Mouse (Mus musculus) activated CD4-positive, CD25-positive, alpha-beta regulatory T cell, adult 4 months (primary cell): ENCODE results near the gene Rhbdd3. TPM values are rescaled to one million over a fixed set of nuclear protein-coding genes. Genes with fewer than 3 reads are reported as not detected.
A peak's percentile ranks its signal among the peaks of the same experiment; 100 is the strongest.
"Not testable (repeated sequence)": the region's sequence is repeated elsewhere in the genome, so short reads cannot be mapped to it uniquely, and the experiment has no call there.

Experiments used
- ATAC-seq: one replicate; pipeline ENCODE4 v1.8.0; 2017
- polyA plus RNA-seq, 2 experiments: library from polyadenylated mRNA; unstranded; fragments of 100-300 nt; shearing (Covaris generic); gene quantifications; one replicate each; pipeline ENCODE4 v1.2.1; 2017

Rhbdd3 gene
- polyA plus RNA-seq, 2 experiments from 2014 or later = 5.6 to 5.9 TPM

GRCm38 (mm10) chr11:5065056-5065821, 33.5 kb upstream of the Rhbdd3 start, which contains the start of gene Gas2l1:
Gene Gas2l1, minus strand, starts transcription at chr11:5065327.
- peak; percentile 21 for ATAC-seq

- ATAC-seq = no peak
These were observed 31.7 kb upstream of the Rhbdd3 start for GRCm38 (mm10) chr11:5067063-5067462.

GRCm38 (mm10) chr11:5068126-5068971, 30.4 kb upstream of the Rhbdd3 start:
- no peak for ATAC-seq

- ATAC-seq = no peak
These were observed 23.8 kb upstream of the Rhbdd3 start for GRCm38 (mm10) chr11:5074882-5075281.

GRCm38 (mm10) chr11:5075760-5076159, 23.0 kb upstream of the Rhbdd3 start:
- ATAC-seq = no peak

GRCm38 (mm10) chr11:5076843-5077242, 21.9 kb upstream of the Rhbdd3 start:
- not testable (repeated sequence) for ATAC-seq

- ATAC-seq = no peak
These were observed 9.6 kb upstream of the Rhbdd3 start for GRCm38 (mm10) chr11:5089147-5089546.

- no peak for ATAC-seq
These were observed 7.0 kb upstream of the Rhbdd3 start for GRCm38 (mm10) chr11:5091706-5092105.

- ATAC-seq = no peak
These were observed 2.8 kb upstream of the Rhbdd3 start for GRCm38 (mm10) chr11:5095877-5096276.

- ATAC-seq = no peak
These were observed 2.2 kb upstream of the Rhbdd3 start for GRCm38 (mm10) chr11:5096480-5097020.

GRCm38 (mm10) chr11:5098035-5098735, 541 bp upstream of the Rhbdd3 start:
- no peak for ATAC-seq

- no peak for ATAC-seq
These were observed 954 bp downstream of the Rhbdd3 start for GRCm38 (mm10) chr11:5099576-5100183.

GRCm38 (mm10) chr11:5100283-5100682, 1.6 kb downstream of the Rhbdd3 start:
- ATAC-seq = no peak

GRCm38 (mm10) chr11:5100801-5101200, 2.1 kb downstream of the Rhbdd3 start:
- ATAC-seq = no peak

- ATAC-seq = no peak
These were observed 2.9 kb downstream of the Rhbdd3 start for GRCm38 (mm10) chr11:5101641-5102040.

- ATAC-seq = no peak
These were observed 3.7 kb downstream of the Rhbdd3 start for GRCm38 (mm10) chr11:5102384-5102783.

- no peak for ATAC-seq
These were observed 5.3 kb downstream of the Rhbdd3 start for GRCm38 (mm10) chr11:5103986-5104509.

GRCm38 (mm10) chr11:5109441-5109840, 10.7 kb downstream of the Rhbdd3 start:
- ATAC-seq = no peak

GRCm38 (mm10) chr11:5113645-5114044, 14.9 kb downstream of the Rhbdd3 start:
- ATAC-seq = no peak

GRCm38 (mm10) chr11:5114931-5115581, 16.3 kb downstream of the Rhbdd3 start:
- ATAC-seq = peak; percentile 91

GRCm38 (mm10) chr11:5125713-5126112, 27.0 kb downstream of the Rhbdd3 start:
- no peak for ATAC-seq
